Mouse (Mus musculus) limb, embryonic 11.5 days (tissue): ENCODE results near the gene Mylk4. TPM values are rescaled to one million over a fixed set of nuclear protein-coding genes. Genes with fewer than 3 reads are reported as not detected.

Experiments
- ATAC-seq: fragments of 200-750 bp; cut with Nextera tagmentation; 2 replicates; pipeline ENCODE4 v1.8.0; 2017; ENCODE audit warnings: low read depth; ENCODE audit not compliant: insufficient number of reproducible peaks, low FRiP score, low TSS enrichment
- DNase-seq: peaks from one replicate; pipeline ENCODE4 v3.0.0-alpha.2; 2015; ENCODE audit warnings: low spot score
- H3K27ac ChIP-seq: fragments of 300-500 bp; sonication (generic); replicated peaks from 2 replicates; pipeline ENCODE4 v1.5.1; 2014; ENCODE audit warnings: low read depth, mild to moderate bottlenecking, low read length
- H3K27me3 ChIP-seq: fragments of 300-500 bp; sonication (generic); 2 replicates; pipeline ENCODE4 v1.6.1; 2014; ENCODE audit warnings: mild to moderate bottlenecking, low read length, mixed read lengths; ENCODE audit not compliant: control insufficient read depth, insufficient read depth
- H3K36me3 ChIP-seq: fragments of 300-500 bp; sonication (generic); 2 replicates; pipeline ENCODE4 v1.6.1; 2014; ENCODE audit warnings: mild to moderate bottlenecking, low read length, moderate library complexity, mixed read lengths; ENCODE audit not compliant: control insufficient read depth, insufficient read depth
- H3K4me1 ChIP-seq: fragments of 300-500 bp; sonication (generic); 2 replicates; pipeline ENCODE4 v1.6.1; 2014; ENCODE audit warnings: low read length, mixed read lengths; ENCODE audit not compliant: control insufficient read depth, insufficient read depth
- H3K4me2 ChIP-seq: fragments of 300-500 bp; sonication (generic); 2 replicates; pipeline ENCODE4 v1.6.1; 2014; ENCODE audit warnings: low read depth, mild to moderate bottlenecking, moderate library complexity; ENCODE audit not compliant: severe bottlenecking
- H3K4me3 ChIP-seq: fragments of 300-500 bp; sonication (generic); 2 replicates; pipeline ENCODE4 v1.5.1; 2014; ENCODE audit warnings: low read depth, low read length
- H3K9ac ChIP-seq: fragments of 300-500 bp; sonication (generic); 2 replicates; pipeline ENCODE4 v1.6.1; 2014; ENCODE audit warnings: mild to moderate bottlenecking, low read length
- H3K9me3 ChIP-seq: fragments of 300-500 bp; sonication (generic); 2 replicates; pipeline ENCODE4 v1.6.1; 2016; ENCODE audit warnings: low read length; ENCODE audit not compliant: control insufficient read depth
- WGBS: fragments of 180-500 bp; shearing (Covaris S2); extraction: QIAGEN DNeasy Blood & Tissue Kit; methylation state at CpG from one replicate; pipeline ENCODE4 v1.1.7; 2014; 5-methylcytosine and 5-hydroxymethylcytosine counted together
- polyA plus RNA-seq: library from polyadenylated mRNA; unstranded; fragments of >200 nt; fragmentation: Nextera tagmentation; extraction: Ambion mirVana; gene quantifications from 2 replicates; pipeline ENCODE4 v1.2.1, GENCODE M21; 2014

The Mylk4 gene
- polyA plus RNA-seq, 1 experiment from 2014 or later, result 0.76 TPM

DNA sequence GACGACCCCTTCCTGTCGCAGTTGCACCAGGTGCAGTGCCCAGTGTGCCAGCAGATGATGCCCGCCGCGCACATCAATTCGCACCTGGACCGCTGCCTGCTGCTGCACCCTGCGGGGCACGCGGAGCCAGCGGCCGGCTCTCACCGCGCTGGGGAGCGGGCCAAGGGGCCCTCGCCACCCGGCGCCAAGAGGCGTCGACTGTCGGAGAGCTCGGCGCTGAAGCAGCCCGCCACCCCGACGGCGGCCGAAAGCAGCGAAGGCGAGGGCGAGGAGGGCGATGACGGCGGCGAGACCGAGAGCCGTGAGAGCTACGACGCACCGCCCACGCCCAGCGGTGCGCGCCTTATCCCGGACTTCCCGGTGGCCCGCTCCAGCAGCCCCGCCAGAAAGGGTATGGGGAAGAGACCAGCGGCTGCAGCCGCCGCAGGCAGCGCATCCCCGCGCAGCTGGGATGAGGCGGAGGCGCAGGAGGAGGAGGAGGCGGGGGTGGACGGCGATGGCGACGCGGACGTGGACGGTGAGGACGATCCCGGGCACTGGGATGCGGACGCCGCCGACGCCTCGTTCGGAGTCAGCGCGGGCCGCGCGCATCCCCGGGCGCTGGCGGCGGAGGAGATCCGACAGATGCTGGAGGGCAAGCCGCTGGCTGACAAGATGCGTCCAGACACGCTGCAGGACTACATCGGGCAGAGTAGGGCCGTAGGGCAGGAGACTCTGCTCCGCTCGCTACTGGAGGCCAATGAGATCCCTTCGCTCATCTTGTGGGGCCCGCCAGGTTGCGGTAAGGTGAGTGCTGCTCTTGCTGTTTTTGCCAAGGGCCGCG is 18.7 kb upstream of the Mylk4 start, which contains the start of gene D930007J09Rik:
Gene D930007J09Rik (minus strand): TSS at position 591 of the 823 bp plus-strand sequence.
- peak within 1 kb of the TSS; percentile 90 for H3K4me2 ChIP-seq
- peak within 1 kb of the TSS; percentile 76 for H3K4me3 ChIP-seq
- WGBS, result under 1% methylated on average over 95 of the region's 95 CpGs
- H3K27me3 ChIP-seq, result no peaks in the 10 kb centered on the region
- H3K4me1 ChIP-seq, result no peaks in the 10 kb centered on the region
- peak; percentile 63 for DNase-seq
- H3K9me3 ChIP-seq, result no peaks in the 10 kb centered on the region
- no peak within 1 kb of the TSS for H3K27ac ChIP-seq
- peaks cover 5% of the 10 kb centered on the region for H3K36me3 ChIP-seq
- ATAC-seq, result peak; percentile 15; the same call in 1 of the 2 replicates
- H3K9ac ChIP-seq, result peak within 1 kb of the TSS; percentile 75

DNA sequence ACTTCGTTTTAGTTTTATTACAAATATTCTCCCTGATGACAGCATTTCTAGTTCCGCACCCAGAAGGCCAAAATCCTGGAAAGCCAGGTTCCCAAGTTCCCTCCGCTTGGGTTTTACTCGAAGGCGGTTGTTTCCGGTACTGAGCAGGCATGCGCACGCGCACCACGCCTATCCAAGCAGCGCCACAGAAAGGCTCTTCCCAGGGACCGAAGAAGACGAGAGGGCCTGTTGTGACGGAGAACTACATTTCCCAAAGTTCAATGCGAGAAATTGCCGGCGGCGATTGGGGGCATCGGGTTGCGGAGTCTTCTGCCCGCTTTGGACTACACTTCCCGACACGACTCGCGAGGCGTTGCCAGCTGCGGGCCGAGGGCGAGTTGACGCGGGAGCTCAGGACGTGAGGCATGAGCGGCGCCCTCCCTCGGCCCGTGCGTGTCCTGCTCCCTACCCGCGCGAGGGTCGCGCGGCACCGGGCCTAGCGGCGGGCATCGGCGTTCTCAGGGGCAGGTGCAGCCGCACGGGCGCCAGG is 18.0 kb upstream of the Mylk4 start, which contains the start of gene Wrnip1:
Gene Wrnip1 (plus strand): TSS at position 346 of the 529 bp plus-strand sequence.
- Histone ChIP-seq H3K9ac (peak within 1 kb of the TSS; percentile 75), H3K4me2 (peak within 1 kb of the TSS; percentile 90), H3K9me3 (no peaks in the 10 kb centered on the region), H3K4me1 (no peaks in the 10 kb centered on the region), H3K27ac (no peak within 1 kb of the TSS), H3K27me3 (no peaks in the 10 kb centered on the region), H3K36me3 (peaks cover 2% of the 10 kb centered on the region), H3K4me3 (peak within 1 kb of the TSS; percentile 76)
- WGBS, result under 1% methylated on average over 46 of the region's 51 CpGs
- ATAC-seq (peak; percentile 94), DNase-seq (peak; percentile 99)

DNA sequence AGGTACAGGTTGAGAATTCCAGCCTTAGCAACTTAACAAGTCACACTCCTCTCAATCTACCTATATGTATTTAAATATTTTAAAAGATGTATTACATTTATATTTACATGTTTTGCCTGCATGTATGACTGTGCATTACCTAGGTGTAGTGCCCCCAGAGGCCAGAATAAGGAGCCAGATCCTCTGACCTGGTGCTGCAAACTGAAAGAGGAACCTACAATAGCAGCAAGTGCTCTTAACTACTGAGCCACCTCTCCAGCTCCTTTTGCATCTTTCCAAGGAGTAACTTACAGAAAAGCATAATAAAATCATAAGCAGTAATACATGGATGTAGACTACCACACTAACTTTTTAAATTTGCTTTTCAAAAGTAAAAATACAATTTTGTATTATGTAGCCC is 17.1 kb upstream of the Mylk4 start:
- H3K4me2 ChIP-seq, result no peak overlapping the region; the same call in 1 of the 2 replicates
- H3K9me3 ChIP-seq, result no peaks in the 10 kb centered on the region
- H3K4me3 ChIP-seq, result no peak overlapping the region
- no peaks in the 10 kb centered on the region for H3K27me3 ChIP-seq
- no peaks in the 10 kb centered on the region for H3K36me3 ChIP-seq
- no peak overlapping the region for H3K27ac ChIP-seq
- H3K9ac ChIP-seq, result no peak overlapping the region
- no peak for ATAC-seq
- no peaks in the 10 kb centered on the region for H3K4me1 ChIP-seq
- no peak for DNase-seq

DNA sequence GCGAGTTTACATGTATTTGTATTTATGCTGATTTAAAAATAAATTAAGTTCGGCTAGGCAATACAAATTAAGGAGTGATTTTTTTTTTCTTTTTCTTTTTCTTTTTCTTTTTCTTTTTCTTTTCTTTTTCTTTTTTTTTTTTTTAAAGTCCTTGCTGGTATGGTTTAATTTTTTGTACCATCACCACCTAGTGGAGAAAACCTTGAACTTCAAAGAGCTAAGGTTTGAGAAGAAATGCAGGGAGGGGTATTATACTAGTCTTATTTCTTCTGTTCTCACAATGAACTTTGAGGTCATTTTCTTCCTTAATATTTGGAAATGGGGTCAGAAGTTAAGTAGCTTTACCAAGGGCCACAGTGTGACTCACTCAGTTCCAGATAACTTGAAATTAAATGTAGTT is 15.4 kb upstream of the Mylk4 start:
- H3K27me3 ChIP-seq, result no peaks in the 10 kb centered on the region
- H3K4me3 ChIP-seq, result no peak overlapping the region
- no peak for DNase-seq
- no peak overlapping the region for H3K9ac ChIP-seq
- H3K4me1 ChIP-seq, result no peaks in the 10 kb centered on the region
- WGBS, result 69% methylated on average over 2 of the region's 2 CpGs
- H3K4me2 ChIP-seq, result no peak overlapping the region
- no peak for ATAC-seq
- H3K36me3 ChIP-seq, result no peaks in the 10 kb centered on the region
- H3K27ac ChIP-seq, result no peak overlapping the region
- no peaks in the 10 kb centered on the region for H3K9me3 ChIP-seq

DNA sequence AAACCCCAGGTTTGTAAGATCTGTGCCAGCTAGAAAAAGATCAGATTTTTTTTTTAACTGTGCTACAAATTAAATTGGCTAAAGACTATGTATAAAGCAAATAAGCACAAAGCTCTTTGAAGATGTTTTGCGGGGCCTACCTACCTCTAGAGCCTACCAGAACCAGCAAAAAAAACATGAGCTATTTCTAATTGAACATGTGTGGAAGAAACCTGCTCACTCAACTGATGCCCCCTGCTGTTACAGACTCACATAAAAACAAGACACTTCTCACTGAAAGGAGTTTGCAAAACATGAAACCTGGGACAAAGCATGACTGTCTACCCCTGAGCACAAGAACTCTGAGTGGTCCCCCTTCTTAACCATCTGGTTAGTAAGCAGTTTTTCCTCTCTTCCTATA is 13.3 kb upstream of the Mylk4 start:
- H3K9ac ChIP-seq, result no peak overlapping the region
- H3K9me3 ChIP-seq, result no peaks in the 10 kb centered on the region
- peak overlapping the region; percentile 38; the same call in 1 of the 2 replicates for H3K27ac ChIP-seq
- no peaks in the 10 kb centered on the region for H3K36me3 ChIP-seq
- 50% methylated on average over 1 of the region's 1 CpGs for WGBS
- H3K27me3 ChIP-seq, result no peaks in the 10 kb centered on the region
- ATAC-seq (no peak), DNase-seq (no peak)
- H3K4me1 ChIP-seq, result no peaks in the 10 kb centered on the region
- H3K4me2 ChIP-seq, result no peak overlapping the region
- H3K4me3 ChIP-seq, result no peak overlapping the region

DNA sequence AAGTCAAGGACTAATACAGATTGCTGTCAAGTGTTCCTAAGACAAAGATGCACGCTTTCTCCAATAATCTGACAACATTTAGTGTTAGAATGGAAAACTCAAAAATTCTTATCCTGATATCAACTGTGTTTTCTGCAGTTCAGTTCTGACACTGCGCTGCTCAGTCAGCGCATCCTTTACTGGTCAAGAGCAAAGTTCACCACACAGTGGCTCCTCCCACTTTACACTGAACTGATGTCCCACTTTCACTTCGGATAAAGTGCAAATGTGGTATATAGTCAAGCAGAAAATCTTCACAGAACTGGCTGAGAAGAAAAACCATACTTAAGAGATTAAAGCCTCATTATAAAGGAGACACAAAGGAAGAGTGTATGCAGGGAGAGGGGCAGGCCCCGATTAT is 11.4 kb upstream of the Mylk4 start:
- ATAC-seq (no peak), DNase-seq (no peak)
- 90% methylated on average over 5 of the region's 5 CpGs for WGBS
- Histone ChIP-seq H3K4me2 (no peak overlapping the region), H3K27ac (no peak overlapping the region), H3K9ac (no peak overlapping the region), H3K27me3 (no peaks in the 10 kb centered on the region), H3K9me3 (no peaks in the 10 kb centered on the region), H3K36me3 (no peaks in the 10 kb centered on the region), H3K4me3 (no peak overlapping the region), H3K4me1 (no peaks in the 10 kb centered on the region)

DNA sequence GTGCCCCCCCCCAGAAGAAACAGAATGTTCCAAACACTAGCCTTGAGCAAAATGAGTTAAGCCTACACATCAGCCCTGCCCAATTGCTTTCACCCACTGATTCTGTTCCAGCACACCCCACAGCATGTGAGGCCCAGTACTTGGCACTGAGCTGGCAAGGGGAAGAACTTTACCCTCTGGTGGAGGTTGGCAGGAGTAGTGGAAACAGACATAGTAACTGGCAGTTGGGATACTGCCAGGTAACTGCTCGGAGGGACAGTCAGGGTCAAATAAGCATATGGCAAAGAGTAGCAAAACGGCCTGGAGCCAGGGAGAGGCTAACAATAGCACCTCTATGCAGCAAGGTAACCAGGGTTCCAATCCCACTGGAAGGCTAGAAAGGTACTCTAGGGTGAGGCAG is 10.9 kb upstream of the Mylk4 start:
- Histone ChIP-seq H3K27ac (no peak overlapping the region), H3K9ac (no peak overlapping the region), H3K4me1 (no peaks in the 10 kb centered on the region), H3K9me3 (no peaks in the 10 kb centered on the region), H3K27me3 (no peaks in the 10 kb centered on the region), H3K4me2 (no peak overlapping the region), H3K4me3 (no peak overlapping the region), H3K36me3 (no peaks in the 10 kb centered on the region)
- DNase-seq (no peak), ATAC-seq (no peak)
- 73% methylated on average over 2 of the region's 2 CpGs for WGBS

DNA sequence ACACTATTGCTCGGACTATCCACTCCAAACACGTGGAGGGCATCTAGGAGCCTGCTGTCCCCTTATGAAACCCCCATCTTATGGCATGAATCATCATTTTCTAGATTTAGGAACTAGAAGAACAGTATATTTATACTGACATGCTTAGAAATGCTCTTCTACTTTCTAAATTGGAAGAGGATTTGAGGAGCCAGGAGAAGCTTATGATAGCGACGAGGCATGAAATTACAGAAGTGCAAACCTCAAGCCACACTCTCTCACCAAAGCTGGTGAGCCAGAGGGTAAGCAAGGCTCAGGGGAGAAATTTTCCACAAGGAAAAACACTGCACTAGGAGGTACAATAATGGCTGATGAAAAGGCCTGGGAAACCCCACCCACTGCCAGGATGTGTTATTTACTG is 6.0 kb upstream of the Mylk4 start:
- H3K4me1 ChIP-seq, result no peaks in the 10 kb centered on the region
- no peaks in the 10 kb centered on the region for H3K9me3 ChIP-seq
- H3K36me3 ChIP-seq, result no peaks in the 10 kb centered on the region
- DNase-seq (no peak), ATAC-seq (no peak)
- WGBS, result 85% methylated on average over 4 of the region's 4 CpGs
- no peak overlapping the region for H3K27ac ChIP-seq
- H3K27me3 ChIP-seq, result no peaks in the 10 kb centered on the region
- H3K9ac ChIP-seq, result no peak overlapping the region
- no peak overlapping the region for H3K4me3 ChIP-seq
- no peak overlapping the region for H3K4me2 ChIP-seq
